Mouse (Mus musculus): ENCODE data around the gene Bcat2. TPM values are rescaled to one million over a fixed set of nuclear protein-coding genes. Genes with fewer than 3 reads are reported as not detected.

Bcat2 gene
- polyA plus RNA-seq, 2 experiments = 60.4 to 67.6 TPM

DNA sequence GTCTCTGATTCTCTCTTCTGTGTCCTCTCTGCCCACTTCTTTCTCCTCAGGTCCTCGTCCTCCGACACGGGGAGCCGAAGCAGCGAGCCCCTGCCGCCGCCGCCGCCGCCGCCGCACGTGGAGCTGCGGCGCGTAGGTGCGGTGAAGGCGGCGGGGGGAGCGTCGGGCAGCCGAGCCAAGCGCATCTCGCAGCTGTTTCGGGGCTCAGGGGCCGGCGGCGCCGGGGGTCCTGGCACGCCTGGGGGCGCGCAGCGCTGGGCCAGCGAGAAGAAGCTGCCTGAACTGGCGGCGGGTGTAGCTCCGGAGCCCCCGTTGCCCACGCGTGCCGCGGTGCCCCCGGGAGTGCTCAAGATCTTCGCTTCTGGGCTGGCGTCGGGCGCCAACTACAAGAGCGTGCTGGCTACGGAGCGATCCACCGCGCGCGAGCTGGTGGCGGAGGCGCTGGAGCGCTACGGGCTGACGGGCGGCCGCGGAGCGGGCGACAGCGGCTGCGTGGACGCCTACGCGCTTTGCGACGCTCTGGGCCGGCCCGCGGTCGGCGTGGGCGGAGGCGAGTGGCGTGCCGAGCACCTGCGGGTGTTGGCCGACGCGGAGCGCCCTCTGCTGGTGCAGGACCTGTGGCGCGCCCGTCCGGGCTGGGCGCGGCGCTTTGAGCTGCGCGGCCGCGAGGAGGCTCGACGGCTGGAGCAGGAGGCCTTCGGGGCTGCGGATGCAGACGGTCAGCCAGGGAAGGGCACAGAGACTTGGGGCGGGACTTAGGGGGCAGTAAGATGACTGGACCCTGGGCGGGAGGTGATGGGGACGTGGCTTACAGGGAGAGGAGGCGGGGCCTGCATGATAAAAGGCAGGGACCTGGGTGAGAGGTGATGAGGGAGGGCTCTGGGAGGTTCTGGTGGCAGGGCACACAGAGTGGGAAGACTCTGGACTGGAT is 58.7 kb downstream of the Bcat2 start:
- peak; percentile 86 for ATAC-seq (ENCODE audit: low FRiP score, low read depth)
- DNase-seq (ENCODE audit: low spot score) = peak; percentile 83
- 2% methylated on average over 88 of the region's 105 CpGs for WGBS
- H3K36me3 ChIP-seq (ENCODE audit: control insufficient read depth, insufficient read depth, low read length) = no peaks in the 10 kb centered on the region
- peak overlapping the region; percentile 65; the same call in 1 of the 2 replicates for H3K27ac ChIP-seq (replicated peaks; ENCODE audit: low read depth, low read length)
- H3K4me2 ChIP-seq (replicated peaks; ENCODE audit: low read depth, low read length, severe bottlenecking) = peak overlapping the region; percentile 99
- H3K9ac ChIP-seq (ENCODE audit: low read depth, low read length, severe bottlenecking) = peak overlapping the region; percentile 80
- TF ChIP-seq POLR2A (IDR thresholded peaks at IDR 0.05; ENCODE audit: borderline replicate concordance, extremely low read depth, insufficient read depth, insufficient read length) = 0 out of 2 replicates have a peak, but pooled peaks have one; percentile 61
- H3K4me1 ChIP-seq (ENCODE audit: control insufficient read depth, insufficient read depth, low read length) = peaks cover 6% of the 10 kb centered on the region; the same call in 1 of the 2 replicates
- no peaks in the 10 kb centered on the region for H3K9me3 ChIP-seq (ENCODE audit: control insufficient read depth, low read length)
- no peaks in the 10 kb centered on the region for H3K27me3 ChIP-seq (ENCODE audit: control insufficient read depth, insufficient read depth, low read length)
- H3K4me3 ChIP-seq (replicated peaks; ENCODE audit: low read length) = peak overlapping the region; percentile 62

DNA sequence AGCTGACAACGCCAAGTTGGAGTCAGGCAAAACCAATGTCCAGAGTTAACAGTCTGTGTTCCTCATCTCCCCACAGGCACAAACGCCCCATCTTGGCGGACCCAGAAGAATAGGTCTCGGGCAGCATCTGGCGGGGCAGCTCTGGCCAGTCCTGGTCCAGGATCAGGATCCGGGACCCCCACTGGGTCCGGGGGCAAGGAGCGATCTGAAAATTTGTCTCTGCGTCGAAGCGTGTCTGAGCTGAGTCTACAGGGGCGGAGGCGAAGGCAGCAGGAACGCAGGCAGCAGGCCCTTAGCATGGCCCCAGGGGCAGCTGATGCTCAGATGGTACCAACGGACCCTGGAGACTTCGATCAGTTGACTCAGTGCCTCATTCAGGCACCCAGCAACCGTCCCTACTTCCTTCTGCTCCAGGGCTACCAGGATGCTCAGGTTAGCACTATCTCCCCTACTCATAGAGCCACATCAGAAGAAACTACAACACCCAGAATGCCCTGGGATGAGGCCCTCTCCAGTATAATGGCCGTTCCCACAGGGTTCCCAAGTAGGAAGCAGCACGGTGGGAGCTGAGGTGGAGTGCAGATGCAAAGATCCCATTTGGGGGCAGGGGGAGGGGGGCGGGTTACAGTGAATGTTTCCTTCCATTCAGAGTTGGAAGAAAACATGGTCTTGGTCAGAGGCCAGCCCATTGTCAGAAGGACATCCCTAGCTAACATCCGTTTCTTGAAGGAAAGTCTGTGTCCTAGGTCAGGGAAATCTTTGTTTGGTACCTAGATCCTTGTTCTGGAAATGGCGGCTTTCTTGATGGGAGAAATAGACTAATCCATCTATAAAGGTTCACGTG is 60.3 kb downstream of the Bcat2 start:
- 72% methylated on average over 23 of the region's 23 CpGs for WGBS
- H3K36me3 ChIP-seq (ENCODE audit: control insufficient read depth, insufficient read depth, low read length) = no peaks in the 10 kb centered on the region
- H3K4me1 ChIP-seq (ENCODE audit: control insufficient read depth, insufficient read depth, low read length) = peaks cover 6% of the 10 kb centered on the region; the same call in 1 of the 2 replicates
- no peaks in the 10 kb centered on the region for H3K9me3 ChIP-seq (ENCODE audit: control insufficient read depth, low read length)
- no peaks in the 10 kb centered on the region for H3K27me3 ChIP-seq (ENCODE audit: control insufficient read depth, insufficient read depth, low read length)
- H3K4me2 ChIP-seq (replicated peaks; ENCODE audit: low read depth, low read length, severe bottlenecking) = 0 out of 2 replicates have a peak overlapping the region, but pooled peaks have one; percentile 2
- no peak for TF ChIP-seq POLR2A (IDR thresholded peaks at IDR 0.05; ENCODE audit: borderline replicate concordance, extremely low read depth, insufficient read depth, insufficient read length)
- no peak overlapping the region for H3K27ac ChIP-seq (replicated peaks; ENCODE audit: low read depth, low read length)
- DNase-seq (ENCODE audit: low spot score) = no peak
- no peak overlapping the region for H3K9ac ChIP-seq (ENCODE audit: low read depth, low read length, severe bottlenecking)
- H3K4me3 ChIP-seq (replicated peaks; ENCODE audit: low read length) = no peak overlapping the region
- no peak for ATAC-seq (ENCODE audit: low FRiP score, low read depth)

DNA sequence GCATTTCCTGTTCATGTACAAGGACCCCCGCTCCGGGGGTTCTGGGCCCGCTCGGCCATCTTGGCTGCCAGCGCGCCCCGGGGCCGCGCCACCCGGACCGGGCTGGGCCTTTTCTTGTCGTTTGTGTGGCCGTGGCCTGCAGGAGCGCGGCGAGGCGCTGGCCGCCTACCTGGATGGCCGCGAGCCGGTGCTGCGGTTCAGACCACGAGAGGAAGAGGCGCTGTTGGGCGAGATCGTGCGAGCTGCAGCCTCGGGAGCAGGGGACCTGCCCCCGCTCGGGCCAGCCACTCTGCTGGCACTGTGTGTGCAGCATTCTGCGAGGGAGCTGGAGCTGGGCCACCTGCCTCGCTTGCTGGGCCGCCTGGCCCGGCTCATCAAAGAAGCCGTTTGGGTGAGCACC is 62.5 kb downstream of the Bcat2 start:
- WGBS = 11% methylated on average over 29 of the region's 35 CpGs
- no peaks in the 10 kb centered on the region for H3K9me3 ChIP-seq (ENCODE audit: control insufficient read depth, low read length)
- DNase-seq (ENCODE audit: low spot score) (no peak), ATAC-seq (ENCODE audit: low FRiP score, low read depth) (0 out of 2 replicates have a peak, but pooled peaks have one; percentile 18)
- peak overlapping the region; percentile 53 for H3K4me2 ChIP-seq (replicated peaks; ENCODE audit: low read depth, low read length, severe bottlenecking)
- H3K27me3 ChIP-seq (ENCODE audit: control insufficient read depth, insufficient read depth, low read length) = no peaks in the 10 kb centered on the region
- peaks cover 6% of the 10 kb centered on the region; the same call in 1 of the 2 replicates for H3K4me1 ChIP-seq (ENCODE audit: control insufficient read depth, insufficient read depth, low read length)
- H3K27ac ChIP-seq (replicated peaks; ENCODE audit: low read depth, low read length) = no peak overlapping the region
- H3K4me3 ChIP-seq (replicated peaks; ENCODE audit: low read length) = peak overlapping the region; percentile 24
- TF ChIP-seq POLR2A (IDR thresholded peaks at IDR 0.05; ENCODE audit: borderline replicate concordance, extremely low read depth, insufficient read depth, insufficient read length) = 0 out of 2 replicates have a peak, but pooled peaks have one; percentile 16
- 0 out of 2 replicates have a peak, but pooled peaks cover 7% of the 10 kb centered on the region for H3K36me3 ChIP-seq (ENCODE audit: control insufficient read depth, insufficient read depth, low read length)
- peak overlapping the region; percentile 59 for H3K9ac ChIP-seq (ENCODE audit: low read depth, low read length, severe bottlenecking)

DNA sequence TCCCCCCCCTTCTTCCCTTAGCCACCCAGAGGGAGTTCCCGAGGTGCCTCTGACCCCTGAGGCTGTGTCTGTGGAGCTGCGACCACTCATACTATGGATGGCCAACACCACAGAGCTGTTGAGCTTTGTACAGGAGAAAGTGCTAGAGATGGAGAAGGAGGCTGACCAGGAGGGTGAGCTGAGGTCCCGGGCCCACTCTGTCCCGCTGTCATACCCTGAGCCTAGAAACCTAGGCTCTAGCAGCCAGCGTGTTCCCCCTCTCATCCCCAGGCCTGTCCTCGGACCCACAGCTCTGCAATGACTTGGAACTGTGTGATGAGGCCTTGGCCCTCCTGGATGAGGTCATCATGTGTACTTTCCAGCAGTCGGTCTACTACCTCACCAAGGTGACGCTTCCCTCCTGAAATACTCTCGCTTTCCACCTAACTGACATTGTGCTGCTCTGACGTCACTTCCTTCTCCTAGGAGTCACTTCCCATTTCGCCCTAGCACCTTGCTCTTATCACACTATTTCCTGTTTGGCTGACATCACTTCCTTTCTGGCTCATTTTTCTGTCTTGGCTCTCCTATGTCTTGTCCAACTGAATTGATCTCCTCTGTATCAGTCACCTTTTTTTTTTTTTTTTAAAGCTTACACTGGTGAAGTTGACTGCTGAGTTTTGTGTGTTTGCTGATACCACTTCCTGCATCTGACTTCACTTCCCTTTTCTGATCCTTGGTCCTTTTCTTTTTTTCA is 65.2 kb downstream of the Bcat2 start:
- DNase-seq (ENCODE audit: low spot score) = no peak
- 0 out of 2 replicates have a peak, but pooled peaks cover 7% of the 10 kb centered on the region for H3K36me3 ChIP-seq (ENCODE audit: control insufficient read depth, insufficient read depth, low read length)
- 90% methylated on average over 11 of the region's 11 CpGs for WGBS
- TF ChIP-seq POLR2A (IDR thresholded peaks at IDR 0.05; ENCODE audit: borderline replicate concordance, extremely low read depth, insufficient read depth, insufficient read length) = no peak
- no peaks in the 10 kb centered on the region for H3K27me3 ChIP-seq (ENCODE audit: control insufficient read depth, insufficient read depth, low read length)
- no peak overlapping the region for H3K27ac ChIP-seq (replicated peaks; ENCODE audit: low read depth, low read length)
- peaks cover 13% of the 10 kb centered on the region for H3K4me1 ChIP-seq (ENCODE audit: control insufficient read depth, insufficient read depth, low read length)
- no peak overlapping the region for H3K9ac ChIP-seq (ENCODE audit: low read depth, low read length, severe bottlenecking)
- no peak overlapping the region for H3K4me3 ChIP-seq (replicated peaks; ENCODE audit: low read length)
- H3K9me3 ChIP-seq (ENCODE audit: control insufficient read depth, low read length) = no peaks in the 10 kb centered on the region
- ATAC-seq (ENCODE audit: low FRiP score, low read depth) = no peak
- H3K4me2 ChIP-seq (replicated peaks; ENCODE audit: low read depth, low read length, severe bottlenecking) = no peak overlapping the region

Data from limb, embryonic 14.5 days (tissue).